ENCODE assay signal across 14 mouse cellular contexts in the genomic region with DNA sequence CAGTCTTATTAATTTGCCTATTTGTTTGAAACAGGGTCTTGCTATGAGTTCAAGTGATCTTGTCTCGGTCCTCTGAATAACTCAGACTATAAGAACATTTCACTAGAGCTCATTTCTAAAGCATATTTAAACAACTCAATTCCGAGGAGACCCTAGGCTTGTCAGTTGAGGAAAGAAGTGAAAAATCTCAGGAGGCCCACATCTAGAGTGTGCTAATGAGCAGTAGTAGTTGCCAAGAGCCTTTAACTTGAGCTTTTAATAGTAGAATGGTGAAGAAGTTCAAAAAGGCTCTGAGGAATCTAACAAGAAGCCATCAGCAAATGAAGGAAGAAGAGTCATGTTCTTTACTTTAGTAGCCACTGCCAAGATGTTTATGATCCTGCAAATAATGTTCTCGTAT.
DNase-seq lines count a peak whose midpoint lies in the region.
"Had no signal": no experiment of that assay in that cellular context is flagged by ENCODE, and none has a peak within 500 bp of the region (broad histone marks: within the 10 kb centered on the region; RNA-seq: fewer than 3 reads in every experiment).

Olfr764-ps1 (minus strand) TSS at position 101 of the 400 bp plus-strand sequence.

- DNase-seq in heart, adult 11 months: peak; percentile 43
- no peak for DNase-seq in heart, adult 9 months (ENCODE audit: low spot score in 2 of 2)
- peak; percentile 0 for DNase-seq in retina, embryonic 14.5 days (ENCODE audit: low spot score)
- no peak for DNase-seq in retina, postnatal 1 day
- DNase-seq: adrenal gland, adult 2 months; adrenal gland, adult 8-10 months; adrenal gland, postnatal 10 days; adrenal gland, postnatal 14 days; adrenal gland, postnatal 25 days; adrenal gland, postnatal 36 days; B cell, adult 2 months; cerebellum, adult 11 months; cerebellum, adult 11-12 months; cerebellum, adult 18-20 months had no signal

Comparison
In these comparisons a context has a peak if more than half of its experiments do, and no peak if none do; other contexts are left out.
1. DNase-seq: peak in heart, adult 11 months (single experiment) and retina, embryonic 14.5 days (single experiment); none in heart, adult 9 months (0 of 2) and retina, postnatal 1 day (single experiment).